Comparison of ENCODE assay signal across 7 mouse cellular contexts in the genomic region with DNA sequence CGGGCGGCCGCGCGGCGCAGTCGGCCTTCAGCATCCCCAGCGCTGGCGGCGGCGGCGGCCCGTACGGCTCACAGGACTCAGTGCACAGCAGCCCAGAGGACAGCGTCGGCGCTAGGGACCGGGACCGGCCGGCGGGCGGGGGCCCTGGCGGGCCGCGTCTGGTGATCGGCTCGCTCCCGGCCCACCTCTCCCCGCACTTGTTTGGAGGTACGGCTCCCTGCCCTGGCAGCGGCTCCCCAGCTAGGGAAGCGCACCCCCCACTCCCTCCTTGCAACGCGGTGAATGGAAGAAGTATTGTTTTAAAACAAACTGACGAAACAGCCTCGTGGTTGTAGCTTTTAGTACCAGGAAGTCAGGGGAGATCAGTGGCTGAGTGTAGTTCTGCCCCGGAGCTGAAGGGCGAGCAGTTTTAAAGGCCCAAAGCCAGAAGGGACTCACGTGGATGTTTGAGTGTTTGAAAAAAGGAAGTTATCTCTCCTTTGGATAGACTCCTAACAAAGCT. TPM values are rescaled to one million over a fixed set of nuclear protein-coding genes. Genes with fewer than 3 reads are reported as not detected.
DNase-seq lines count a peak whose midpoint lies in the region; ATAC-seq lines count a peak whose summit lies in the region.

No protein-coding gene starts in this region.

- ATAC-seq in hindbrain, embryonic 15.5 days (ENCODE audit: low FRiP score, low read depth) = peak; percentile 32

- peak overlapping the region; percentile 88 for H3K4me3 ChIP-seq in hindbrain, embryonic 15.5 days

- peaks cover 33% of the 10 kb centered on the region for H3K4me1 ChIP-seq in hindbrain, embryonic 15.5 days (replicated peaks)

- H3K9ac ChIP-seq in hindbrain, embryonic 15.5 days = peak overlapping the region; percentile 88

- H3K9me3 ChIP-seq in hindbrain, embryonic 15.5 days = no peaks in the 10 kb centered on the region

- peak overlapping the region; percentile 97 for H3K27ac ChIP-seq in hindbrain, embryonic 15.5 days (replicated peaks)

- intact Hi-C loops in left cerebral cortex, postnatal 36 days (cut with DNase I) = loop anchor here (5.0 kb wide), 3 partner anchors 120 to 175 kb away; a partner anchor contains a TSS

- 0% methylated on average over 19 of the region's 39 CpGs for WGBS in hindbrain, embryonic 15.5 days

- H3K4me2 ChIP-seq in hindbrain, embryonic 15.5 days = peak overlapping the region; percentile 65

- no peaks in the 10 kb centered on the region for H3K36me3 ChIP-seq in hindbrain, embryonic 15.5 days

- no peaks in the 10 kb centered on the region for H3K27me3 ChIP-seq in hindbrain, embryonic 15.5 days

- DNase-seq in adipocyte (ENCODE audit: low spot score) = peak; percentile 83
- DNase-seq in cerebellum, postnatal 14 days = peak; percentile 57 to 58
- DNase-seq in gastrocnemius, adult 18-20 months (ENCODE audit: low spot score) = peak; percentile 69
- DNase-seq in left cerebral cortex, postnatal 36 days (ENCODE audit: low spot score in 2 of 2) = peak; percentile 50 to 53
- peak; percentile 77 for DNase-seq in mesoderm, embryonic 11.5 days (ENCODE audit: low read depth, low spot score)
- peak; percentile 26 to 27 for DNase-seq in right cerebral cortex, postnatal 36 days (ENCODE audit: low spot score in 2 of 2)

RNA-seq across cellular contexts. Expression of a gene that starts 0.6 kb away (rescaled TPM):
- total RNA-seq in gastrocnemius, adult 18-20 months (2021) = 10 to 100 TPM; 13.1 to 16.3 TPM
- 4.7 and 5.5 TPM in 2 replicates for polyA plus RNA-seq in hindbrain, embryonic 15.5 days (2015; fragmentation: Nextera tagmentation; extraction: Ambion mirVana)
- 10 to 100 TPM; 14.3 to 15.9 TPM for total RNA-seq in left cerebral cortex, postnatal 36 days (2021)

Comparison
In these comparisons a context has a peak if more than half of its experiments do, and no peak if none do; other contexts are left out.
1. Peak in every context shown above with its lines: DNase-seq, ATAC-seq, H3K4me3 ChIP-seq and H3K27ac ChIP-seq.
2. DNase-seq: peak in every context shown above with its lines; median percentile 83 in adipocyte; 77 in mesoderm, embryonic 11.5 days; 69 in gastrocnemius, adult 18-20 months; 58 in cerebellum, postnatal 14 days; 52 in left cerebral cortex, postnatal 36 days; 26 in right cerebral cortex, postnatal 36 days.